Mouse (Mus musculus) 3134 (cell line): Measurements from ENCODE around the gene Arhgef26.
A peak's percentile ranks its signal among the peaks of the same experiment; 100 is the strongest.

ENCODE experiments used
- DNase-seq: peaks from one replicate; pipeline ENCODE4 v3.0.0-alpha.2; 2011; ENCODE audit warnings: low spot score; ENCODE audit not compliant: insufficient read length; ENCODE audit errors: extremely low read depth

The Arhgef26 gene

GRCm38 (mm10) chr3:62338044-62338443 is at the start of gene Arhgef26:
Arhgef26 (plus strand) TSS chr3:62338344.
- DNase-seq: no peak

DNA sequence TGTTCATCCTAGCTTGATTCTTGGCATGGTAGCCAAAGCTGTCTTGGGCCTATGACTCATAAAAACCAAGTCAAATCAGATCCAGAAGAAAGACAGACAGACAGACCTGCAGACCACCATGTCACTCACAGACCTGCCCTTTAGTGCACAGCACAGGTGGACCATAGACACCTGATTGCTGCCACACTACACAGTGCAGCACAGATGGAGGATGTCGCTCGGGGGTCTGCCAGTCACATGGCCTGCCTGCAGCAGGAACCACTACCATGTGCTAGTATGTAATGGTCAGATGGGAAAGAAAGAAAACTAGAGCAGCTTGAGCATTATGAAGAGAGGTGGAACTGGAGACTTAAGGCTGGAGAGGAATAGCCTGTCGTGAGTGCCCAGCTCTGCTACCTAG is 27.7 kb upstream of the Arhgef26 start:
- DNase-seq: no peak

- DNase-seq: no peak
These were observed 26.9 kb upstream of the Arhgef26 start for GRCm38 (mm10) chr3:62311224-62311623.

- DNase-seq: no peak
These were observed 13.4 kb upstream of the Arhgef26 start for GRCm38 (mm10) chr3:62324708-62325107.

- no peak for DNase-seq
These were observed 10.2 kb upstream of the Arhgef26 start for GRCm38 (mm10) chr3:62327903-62328302.

DNA sequence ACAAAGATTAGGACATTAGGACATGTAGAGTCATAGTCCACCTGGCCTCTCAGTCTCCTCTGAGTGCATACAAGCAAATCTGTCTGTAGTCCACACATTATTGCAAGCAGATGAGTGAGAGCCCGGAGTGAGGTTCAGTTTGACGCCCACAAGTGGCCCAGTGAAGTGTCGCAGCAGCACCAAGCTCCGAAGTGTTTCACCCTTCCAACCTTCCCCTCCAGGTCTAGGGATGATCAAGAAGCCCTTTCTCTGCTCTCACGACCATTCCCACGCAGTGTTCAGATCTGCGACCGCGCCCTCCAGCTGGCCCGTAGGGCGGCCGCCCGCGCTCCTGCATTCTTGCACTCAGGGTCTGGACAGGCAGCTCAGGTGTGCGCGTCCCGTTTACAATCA is 313 bp downstream of the Arhgef26 start:
- DNase-seq: no peak

- DNase-seq: peak; percentile 7
These were observed 841 bp downstream of the Arhgef26 start for GRCm38 (mm10) chr3:62338854-62339515.

- DNase-seq: peak; percentile 6
These were observed 1.4 kb downstream of the Arhgef26 start for GRCm38 (mm10) chr3:62339516-62340051.

GRCm38 (mm10) chr3:62340154-62340760 is 2.1 kb downstream of the Arhgef26 start:
- DNase-seq: peak; percentile 7

DNA sequence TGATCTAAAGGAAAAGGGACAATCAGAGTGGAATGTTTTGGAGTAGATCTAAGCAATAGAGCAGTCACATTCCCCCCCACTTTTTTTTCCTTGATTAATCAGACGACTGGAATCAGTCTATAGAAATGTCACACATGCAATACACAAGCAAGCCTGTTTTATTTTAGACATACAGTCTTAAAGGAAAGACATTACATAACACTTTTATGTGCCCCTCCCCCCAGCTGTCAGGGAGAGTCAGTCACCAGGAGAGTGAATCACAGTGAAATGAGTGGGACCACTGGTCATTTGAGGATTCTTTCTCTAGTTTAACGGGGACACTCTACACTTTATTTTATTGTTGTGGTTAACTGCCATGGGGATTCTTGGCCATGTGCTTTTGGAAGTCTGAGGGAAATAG is 2.7 kb downstream of the Arhgef26 start:
- no peak for DNase-seq

GRCm38 (mm10) chr3:62341496-62342205 is 3.5 kb downstream of the Arhgef26 start:
- DNase-seq: peak; percentile 1

DNA sequence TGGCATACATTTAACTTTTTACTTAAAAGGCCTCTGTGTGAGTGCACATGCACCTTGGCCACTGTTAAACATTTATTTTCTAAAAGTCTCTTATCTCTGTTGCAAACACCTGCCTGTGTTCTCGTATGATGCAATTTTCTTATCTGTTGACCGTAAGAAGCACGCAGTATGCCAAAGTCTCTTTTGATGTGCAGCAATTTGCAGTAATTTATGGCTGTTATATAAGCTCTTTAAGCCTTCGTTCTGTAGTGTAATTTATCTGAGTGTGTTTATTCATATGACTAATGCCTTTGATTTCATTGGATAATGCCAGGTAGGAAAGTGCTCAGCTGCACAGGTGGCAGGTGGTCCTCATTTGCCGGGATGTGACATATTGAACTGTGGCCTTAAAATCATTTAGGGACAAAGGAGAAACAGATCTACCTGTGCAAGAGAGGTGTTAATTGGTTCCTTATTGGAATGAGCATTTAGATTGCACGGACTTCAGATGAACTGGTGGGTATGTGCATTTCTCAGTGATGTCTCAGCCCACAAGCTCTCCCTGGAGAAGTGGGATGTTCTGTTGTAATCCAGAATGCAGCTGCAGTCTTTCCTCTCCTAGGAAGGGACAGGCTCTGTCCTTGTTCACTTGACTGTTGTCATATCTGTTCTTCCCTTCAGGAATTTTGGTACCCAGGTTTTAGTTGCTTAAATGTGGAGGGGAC is 10.5 kb downstream of the Arhgef26 start:
- no peak for DNase-seq

GRCm38 (mm10) chr3:62349218-62349897 is 11.2 kb downstream of the Arhgef26 start:
- no peak for DNase-seq

DNA sequence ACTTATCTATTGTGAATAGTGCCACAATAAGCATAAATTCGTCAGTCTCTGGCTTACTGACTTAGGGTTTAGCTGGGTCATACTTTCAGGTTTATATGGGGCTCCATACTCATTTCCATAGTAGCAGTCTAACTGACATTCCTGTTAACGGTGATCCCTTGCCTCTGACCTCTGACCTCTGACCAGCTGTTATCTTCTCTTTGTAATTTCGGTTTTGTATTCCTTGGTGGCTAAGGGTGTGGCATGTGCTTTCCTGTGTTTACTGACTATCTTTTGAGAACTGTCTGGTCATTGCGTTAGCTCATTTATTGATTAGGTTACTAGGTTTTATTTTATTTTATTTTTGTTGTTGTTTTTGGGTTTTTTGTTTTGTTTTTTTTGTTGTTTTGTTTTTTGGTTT is 13.9 kb downstream of the Arhgef26 start:
- no peak for DNase-seq

- no peak for DNase-seq
These were observed 14.7 kb downstream of the Arhgef26 start for GRCm38 (mm10) chr3:62352876-62353275.

GRCm38 (mm10) chr3:62367882-62368281 is 29.7 kb downstream of the Arhgef26 start:
- no peak for DNase-seq

DNA sequence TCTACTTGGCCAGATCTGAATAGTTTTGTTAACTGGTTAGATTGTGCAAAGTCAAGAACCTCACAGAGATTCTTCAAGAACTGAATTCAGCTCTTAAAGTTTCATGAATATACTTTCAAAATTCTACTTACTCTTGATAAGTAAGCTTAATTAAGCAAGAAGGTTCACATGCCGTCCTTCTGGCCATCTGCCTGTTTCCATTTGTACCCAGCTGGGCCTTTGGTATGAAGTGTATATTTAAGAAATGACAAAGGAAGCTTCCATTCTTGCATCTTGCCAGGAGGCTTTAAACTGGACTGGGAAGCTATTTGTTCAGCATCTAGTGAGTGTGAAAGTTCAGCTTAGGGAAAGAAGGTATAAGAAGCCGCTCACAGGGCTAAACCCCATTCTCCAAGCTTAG is 34.7 kb downstream of the Arhgef26 start:
- no peak for DNase-seq

- no peak for DNase-seq
These were observed 36.2 kb downstream of the Arhgef26 start for GRCm38 (mm10) chr3:62374346-62374745.

- no peak for DNase-seq
These were observed 36.7 kb downstream of the Arhgef26 start for GRCm38 (mm10) chr3:62374831-62375230.

GRCm38 (mm10) chr3:62376719-62377118 is 38.6 kb downstream of the Arhgef26 start:
- DNase-seq: no peak
